Mouse (Mus musculus) right cerebral cortex, postnatal 14 days (tissue): ENCODE data around the gene Lamtor4.
"Not testable (repeated sequence)": the region's sequence is repeated elsewhere in the genome, so short reads cannot be mapped to it uniquely, and the experiment has no call there.

ENCODE experiments used
- DNase-seq: peaks from one replicate; pipeline ENCODE4 v3.0.0; 2022

The Lamtor4 gene

DNA sequence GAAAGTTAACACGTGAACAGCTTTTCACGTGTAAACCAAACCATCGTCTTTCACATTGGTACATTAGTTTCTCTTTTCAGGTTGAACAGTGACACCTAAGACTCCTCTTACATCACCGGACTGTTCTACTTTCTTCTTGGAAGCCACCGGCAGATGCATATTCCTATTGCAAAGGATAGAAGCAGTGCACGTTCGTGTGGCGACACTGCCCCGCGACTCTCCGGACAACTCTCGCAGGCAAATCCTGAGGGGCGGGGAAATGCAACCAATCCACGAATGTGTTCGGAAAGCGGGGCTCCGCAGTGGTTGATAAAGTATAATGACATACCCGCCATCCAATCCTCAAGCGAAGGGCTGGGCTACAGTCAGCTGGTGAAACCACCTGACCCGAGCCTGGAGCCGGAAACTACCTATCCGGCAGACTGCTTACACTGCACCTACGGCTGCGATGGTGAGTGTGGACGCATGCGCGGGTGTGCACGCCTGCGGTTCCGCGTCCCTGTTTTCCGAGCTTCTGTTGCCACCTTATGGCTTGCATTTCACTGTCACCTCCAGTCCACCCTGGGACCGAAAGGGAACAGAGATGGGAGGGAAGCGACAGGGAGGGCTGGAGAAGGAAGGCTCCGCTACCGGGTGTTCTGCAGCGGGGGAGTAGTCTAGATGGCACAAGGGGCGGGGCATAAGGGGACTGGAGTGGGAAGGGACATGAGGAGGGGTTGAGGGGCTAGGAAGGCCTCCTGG, at the start of gene Lamtor4:
Lamtor4 (plus strand) TSS at position 130 of the 741 bp plus-strand sequence.
- DNase-seq = peak; percentile 93

DNA sequence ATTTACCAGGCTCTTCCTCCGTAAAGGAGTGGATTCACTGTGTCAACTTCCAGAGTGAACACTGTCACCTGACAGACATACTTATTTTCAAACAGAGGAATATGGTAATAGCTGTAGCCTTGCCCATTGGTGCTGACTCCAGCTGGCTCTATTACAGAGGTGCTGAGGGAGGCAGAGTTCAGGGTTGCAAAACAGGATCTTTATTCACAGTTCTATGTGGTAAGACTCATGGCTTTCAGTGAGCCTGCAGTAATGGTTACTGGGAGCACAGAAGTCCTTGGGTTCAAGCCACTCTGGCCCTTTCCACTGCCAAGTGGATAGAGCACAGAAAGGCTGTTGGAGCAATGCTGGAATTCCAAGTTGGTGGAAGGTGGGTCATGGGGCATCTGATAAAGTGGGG, 48.0 kb upstream of the Lamtor4 start:
- no peak for DNase-seq

DNA sequence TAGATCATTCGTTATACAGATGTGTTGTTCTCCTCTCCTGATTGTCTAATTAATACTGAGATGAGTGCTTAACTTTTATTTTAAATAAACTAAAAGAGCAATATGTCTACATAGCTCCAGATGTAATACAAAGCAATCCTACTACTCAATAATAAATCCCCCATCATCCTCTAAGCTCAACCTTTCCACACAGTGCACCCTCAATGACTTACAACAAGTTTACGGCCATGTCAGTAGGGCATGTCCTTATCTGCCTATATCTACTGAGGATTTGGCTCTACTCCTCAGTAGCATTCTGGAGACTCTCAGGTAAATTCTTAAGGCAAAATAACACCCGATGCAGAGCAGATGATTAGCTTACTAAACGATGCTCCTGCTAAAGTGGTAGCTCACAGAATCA, 47.4 kb upstream of the Lamtor4 start:
- no peak for DNase-seq

DNA sequence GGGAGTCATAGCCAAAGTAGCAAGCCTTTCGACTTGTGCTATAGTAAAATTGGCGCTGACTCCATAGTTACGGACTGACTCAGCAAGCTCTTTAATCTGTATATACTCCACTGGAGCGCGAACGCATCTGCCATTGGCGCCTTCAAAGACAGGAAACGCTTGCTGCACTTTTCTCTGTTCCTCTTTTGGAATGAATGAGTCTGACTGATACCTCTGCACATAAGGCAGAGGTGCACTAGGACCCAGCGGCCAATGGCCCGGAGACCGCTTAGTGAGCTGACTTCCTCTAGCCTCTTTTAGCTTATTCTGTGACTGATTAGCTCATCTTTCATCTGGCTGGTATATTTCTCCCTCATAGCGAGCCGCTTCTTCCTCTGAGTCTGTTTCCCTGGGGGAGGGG, 38.6 kb upstream of the Lamtor4 start:
- DNase-seq = not testable (repeated sequence)

DNA sequence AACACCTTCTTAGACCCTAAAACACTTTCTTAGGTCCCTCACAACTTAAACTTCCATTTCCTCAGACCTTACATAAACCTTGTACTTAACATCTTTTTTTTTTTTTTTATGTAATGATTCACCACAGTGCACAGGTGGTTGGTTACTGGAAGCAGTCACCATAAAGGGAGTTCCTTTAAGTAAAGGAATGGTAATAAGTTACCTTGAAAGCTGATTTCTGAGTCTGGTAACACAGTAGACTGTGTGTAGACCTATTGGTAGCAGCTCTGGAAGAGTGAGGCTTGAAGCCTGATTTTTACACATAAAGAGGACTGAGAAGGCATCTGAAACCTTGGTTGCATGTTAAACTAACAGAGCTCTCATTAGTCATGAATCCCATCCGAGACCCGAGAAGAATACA, 35.4 kb upstream of the Lamtor4 start:
- no peak for DNase-seq

DNA sequence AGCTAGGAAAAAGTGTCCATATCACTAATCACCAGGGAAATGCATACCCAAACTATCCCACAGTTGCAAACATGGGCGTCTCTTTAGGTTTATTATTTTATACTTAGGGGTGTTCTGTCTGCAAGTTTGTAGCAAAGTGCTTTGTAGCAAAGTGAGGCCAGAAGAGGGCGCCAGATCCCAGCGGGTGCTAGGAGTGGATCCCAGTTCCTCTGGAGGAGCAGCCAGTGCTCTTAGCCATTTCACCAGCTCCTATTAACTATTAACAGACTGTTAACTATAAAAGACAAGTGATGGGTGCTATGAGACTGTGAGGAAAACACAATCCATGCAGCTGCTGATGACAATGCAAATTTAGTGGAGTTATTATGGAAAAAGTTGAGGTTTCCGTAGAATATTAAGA, 33.2 kb upstream of the Lamtor4 start:
- DNase-seq = peak; percentile 95

DNA sequence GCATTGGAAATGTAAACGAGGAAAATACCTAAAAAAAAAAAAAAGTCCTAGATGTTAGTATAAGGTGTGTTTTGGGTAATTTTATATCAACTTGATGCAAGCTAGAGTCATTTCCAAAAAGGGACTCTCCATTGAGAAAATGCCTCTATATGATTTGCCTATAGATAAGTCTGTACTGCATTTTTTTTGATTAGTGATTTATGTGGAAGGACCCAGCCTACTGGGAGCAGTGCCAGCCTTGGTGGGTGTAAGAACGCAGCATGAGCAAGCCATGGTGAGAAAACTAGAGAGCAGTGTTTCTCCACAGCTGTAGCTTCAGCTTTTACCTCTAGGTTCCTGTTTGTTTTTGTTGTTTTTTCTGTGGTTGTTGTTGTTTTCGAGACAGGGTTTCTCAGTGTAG, 32.0 kb upstream of the Lamtor4 start:
- DNase-seq = peak; percentile 10

DNA sequence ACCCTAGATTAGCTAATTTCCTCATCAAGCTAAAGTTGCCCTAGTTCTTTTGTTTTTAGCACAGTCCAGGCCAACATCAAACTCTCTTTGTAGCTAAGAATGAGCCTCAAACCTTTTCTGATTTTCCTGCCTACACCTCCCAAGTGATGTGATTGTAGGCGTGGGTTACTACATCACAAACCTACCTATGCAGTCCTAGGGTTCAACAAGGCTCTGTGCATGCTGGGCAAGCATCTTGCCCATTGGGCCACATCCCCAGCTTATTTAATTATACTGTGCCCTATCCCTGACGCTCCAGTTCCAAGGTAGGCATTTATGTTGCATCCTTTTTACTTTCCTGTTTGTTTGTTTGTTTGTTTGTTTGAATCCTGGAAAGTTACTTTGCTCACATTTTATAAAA, 29.6 kb upstream of the Lamtor4 start, which contains the start of gene Nxpe5:
Nxpe5 (plus strand) TSS at position 199 of the 400 bp plus-strand sequence.
- DNase-seq = no peak

DNA sequence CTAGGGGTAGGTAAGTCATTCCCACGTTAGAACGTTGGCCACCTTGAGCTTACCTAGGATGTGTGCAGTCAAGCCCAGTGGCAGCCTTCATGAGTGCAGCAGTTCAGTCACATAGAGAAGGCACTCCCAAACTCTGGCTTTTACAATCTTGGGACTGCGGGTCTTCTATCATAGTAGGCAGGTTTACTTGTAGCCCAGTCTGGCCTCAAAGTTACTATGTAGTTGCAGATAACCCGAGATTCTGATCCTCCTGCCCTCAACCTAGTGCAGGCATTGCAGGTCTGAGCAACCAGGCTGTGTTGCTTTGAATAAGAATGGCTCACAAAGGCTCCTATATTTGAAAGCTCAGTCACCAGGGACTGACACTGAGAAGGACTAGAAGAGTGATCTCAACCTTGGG, 28.8 kb upstream of the Lamtor4 start:
- no peak for DNase-seq

DNA sequence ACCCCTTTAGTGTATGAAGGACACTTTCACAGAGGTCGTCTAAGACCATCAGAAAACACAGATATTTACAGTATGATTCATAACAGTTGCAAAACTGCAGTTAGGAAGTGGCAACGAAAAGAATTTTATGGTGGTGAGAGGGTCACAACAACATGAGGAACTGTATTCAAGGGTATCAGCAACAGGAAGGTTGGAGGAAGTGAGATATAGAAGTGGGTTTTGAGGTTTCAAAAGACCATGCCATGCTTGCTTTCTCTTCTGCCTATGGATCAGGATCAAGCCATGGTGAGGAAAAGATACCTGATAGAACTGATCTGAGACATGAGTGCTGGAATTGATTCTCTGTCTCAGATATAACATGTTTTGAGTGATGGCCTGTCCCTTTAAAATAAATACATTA, 27.9 kb upstream of the Lamtor4 start:
- DNase-seq = no peak

DNA sequence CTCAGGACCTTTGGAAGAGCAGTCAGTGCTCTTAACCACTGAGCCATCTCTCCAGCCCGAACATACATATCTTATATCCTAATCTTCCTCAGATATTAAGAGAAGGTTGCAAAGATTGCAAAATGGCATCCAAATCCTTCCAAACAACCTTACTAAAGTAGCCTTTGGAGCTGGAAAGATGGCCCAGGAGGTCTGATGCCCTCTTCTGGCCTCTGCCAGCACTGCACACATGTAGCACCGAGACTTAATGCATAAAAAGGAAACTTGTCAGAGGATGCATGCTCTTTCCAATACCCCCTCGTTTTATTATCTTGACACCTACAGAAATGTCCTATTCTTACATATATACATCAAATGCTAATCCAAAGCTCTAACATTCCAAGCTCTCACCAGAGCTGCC, 27.3 kb upstream of the Lamtor4 start:
- DNase-seq = peak; percentile 38

DNA sequence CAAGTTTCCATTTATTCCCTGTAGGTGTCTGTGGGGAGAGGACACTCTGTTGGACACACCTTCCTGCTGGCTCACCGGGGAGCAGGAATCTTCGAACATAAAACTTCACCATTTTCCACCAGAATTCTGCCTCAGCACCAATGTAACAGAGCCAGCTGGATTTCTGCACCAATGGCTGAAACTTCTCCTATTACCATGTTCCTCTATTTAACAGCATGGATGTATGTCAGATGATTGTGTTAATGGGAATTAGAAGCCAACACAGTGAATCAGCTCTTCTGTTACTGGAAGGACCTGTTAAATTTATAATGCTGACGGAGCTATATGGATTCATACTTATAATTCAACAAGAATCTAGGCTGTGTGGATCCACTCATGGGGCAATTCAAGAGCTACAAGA, 25.8 kb upstream of the Lamtor4 start:
- no peak for DNase-seq

DNA sequence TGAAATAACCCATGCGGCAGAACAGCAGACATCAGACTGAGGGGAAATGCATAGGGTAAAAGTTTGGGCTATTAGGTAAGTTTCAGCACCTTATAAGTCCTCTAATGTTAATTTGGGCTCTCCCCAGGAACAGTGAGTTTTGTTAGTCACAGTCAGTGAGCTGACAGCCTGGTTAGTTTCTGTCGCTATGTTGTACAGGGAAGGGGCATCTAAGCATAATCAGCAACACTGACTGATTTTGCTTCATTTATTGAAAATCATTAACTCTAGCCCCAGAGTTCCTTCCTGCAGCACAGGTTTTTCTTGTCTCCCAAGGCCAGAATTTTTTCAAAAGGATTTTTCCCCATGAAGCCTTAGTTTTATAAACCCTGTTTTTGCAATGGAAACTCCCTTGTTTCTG, 21.5 kb upstream of the Lamtor4 start:
- DNase-seq = no peak

DNA sequence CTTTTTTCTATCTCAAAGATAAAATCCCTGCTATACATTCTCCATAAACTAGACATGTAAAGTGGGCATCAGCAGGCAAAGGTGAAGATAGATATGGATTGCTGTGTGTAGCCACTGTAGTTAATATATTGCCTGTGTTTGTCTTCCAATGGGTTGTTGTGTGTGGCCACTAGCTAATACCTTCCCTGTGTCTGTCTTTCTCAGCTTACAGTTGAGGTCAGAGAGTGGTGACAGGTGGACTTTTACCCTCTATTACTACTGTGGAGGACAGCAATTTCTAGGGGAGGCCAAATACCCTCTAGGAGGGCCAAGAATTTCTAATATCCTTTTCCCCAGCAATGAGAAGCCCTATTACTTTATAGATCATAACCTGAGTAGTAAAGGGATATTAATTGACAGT, 21.1 kb upstream of the Lamtor4 start:
- no peak for DNase-seq

DNA sequence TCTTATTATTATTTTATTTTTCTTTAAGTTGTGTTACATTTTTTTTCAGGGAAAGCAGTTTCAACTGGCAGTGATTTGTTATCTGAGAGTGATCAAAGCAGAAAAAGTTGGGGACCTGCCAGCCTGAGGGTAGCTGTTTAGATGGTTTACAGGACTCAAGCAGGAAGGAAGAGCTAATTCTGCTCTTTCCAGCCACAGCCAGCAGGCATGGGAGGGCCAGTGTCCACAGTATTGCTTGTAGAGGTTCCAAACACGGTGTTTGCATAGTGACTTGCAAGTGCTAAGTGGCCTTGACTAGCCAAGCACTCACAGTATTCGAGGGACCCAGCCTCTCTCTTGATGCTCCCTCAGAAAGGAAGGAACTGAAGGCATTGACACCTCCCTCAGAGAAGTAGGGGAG, 13.8 kb upstream of the Lamtor4 start:
- no peak for DNase-seq

DNA sequence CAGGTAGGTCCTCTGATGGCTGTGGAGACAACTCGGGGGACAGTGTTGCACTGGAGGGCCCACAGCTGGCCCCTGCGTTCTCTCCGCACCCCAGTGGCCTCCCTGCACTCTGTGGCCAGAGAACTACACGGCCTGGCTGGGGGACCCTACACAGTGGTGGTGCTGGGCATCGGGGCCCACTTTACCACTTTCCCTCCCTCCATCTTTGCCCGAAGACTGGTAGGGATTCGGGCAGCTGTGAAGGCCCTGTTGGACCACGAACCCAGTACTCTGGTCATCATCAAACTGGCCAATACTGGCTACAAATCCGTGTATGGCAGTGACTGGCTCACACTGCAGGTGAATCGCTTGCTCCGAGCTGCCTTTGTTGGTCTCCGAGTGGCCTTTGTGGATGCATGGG, 4.1 kb upstream of the Lamtor4 start:
- DNase-seq = no peak

DNA sequence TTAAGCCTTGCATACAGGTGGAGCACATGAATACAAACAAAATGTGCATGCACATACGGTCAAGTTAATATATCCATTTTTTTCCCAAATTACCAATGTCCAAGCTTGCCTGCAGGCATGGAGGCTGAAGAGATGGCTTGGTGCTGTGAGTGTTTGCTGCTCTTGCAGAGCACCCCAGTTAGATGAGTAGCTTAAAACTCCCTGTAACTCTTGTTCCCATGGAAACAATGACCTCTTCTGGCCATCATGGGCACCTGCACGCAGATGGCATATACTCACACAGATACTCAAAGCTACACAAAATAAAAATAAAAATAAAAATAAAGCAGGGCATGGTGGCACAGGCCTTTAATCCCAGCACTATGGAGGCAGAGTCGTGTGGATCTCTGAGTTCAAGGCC, 2.2 kb upstream of the Lamtor4 start:
- no peak for DNase-seq

DNA sequence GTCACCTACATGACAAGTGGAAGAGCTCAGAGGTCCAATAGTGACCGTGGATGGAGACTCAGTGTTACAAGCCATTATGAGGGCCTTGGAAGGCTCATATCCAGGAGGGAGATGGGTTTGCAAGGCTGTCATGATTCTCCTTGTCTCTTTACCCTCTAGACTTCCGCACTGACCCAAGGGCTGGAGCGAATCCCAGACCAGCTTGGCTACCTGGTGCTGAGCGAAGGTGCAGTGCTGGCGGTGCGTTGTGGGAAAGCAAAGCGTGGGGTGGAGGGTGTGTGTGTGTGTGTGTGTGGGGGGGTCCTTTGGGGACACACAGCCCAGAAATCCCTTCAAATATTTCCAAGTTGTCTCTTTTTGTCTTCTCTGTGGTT, 799 bp downstream of the Lamtor4 start:
- DNase-seq = no peak

DNA sequence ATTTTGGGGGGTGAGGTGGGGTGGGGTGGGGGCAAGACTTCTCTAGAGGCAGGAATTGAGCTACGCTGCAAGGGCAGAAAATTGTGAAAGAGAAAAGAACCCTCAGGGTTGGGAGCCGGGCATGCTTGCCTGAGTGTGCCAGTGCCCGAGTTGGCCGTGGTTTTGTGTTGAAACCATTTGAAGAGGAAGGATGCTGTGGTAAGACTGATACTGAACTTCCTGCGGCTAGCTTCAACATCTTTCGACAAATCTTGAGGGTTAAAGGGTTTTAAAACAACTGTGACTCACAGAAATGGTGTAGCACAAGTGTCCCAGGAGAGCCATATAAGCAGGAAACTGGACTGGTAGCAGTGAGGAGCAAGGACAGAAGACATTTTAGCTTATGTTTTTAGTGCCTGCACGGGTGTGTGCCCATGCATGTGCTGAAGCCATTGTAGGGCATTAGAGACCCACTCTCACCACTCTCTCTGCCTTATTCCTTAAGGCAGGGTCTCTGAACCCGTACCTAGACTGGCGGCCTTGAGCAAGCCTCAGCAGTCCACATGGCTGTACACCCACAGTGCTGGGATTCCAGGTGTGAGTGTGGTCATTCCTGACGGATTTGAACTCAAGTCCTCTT, 1.8 kb downstream of the Lamtor4 start:
- no peak for DNase-seq

DNA sequence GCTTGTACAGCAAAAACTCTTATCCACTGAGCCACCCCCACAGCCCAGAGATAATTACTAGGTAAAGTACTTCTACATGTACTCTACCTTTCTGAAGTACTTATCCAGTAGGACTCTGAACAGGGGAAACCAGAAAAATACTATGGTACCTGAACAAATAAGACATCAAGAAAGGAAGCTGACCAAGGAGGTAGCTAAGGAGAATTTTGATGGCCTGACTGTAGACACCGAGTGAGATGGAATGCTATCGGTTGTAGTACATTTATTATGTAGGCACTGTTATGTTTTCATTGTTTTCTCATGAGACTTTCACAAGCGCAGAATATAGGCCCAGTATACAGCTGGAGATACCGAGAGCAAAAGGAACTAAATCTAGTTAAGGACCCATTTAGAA, 2.3 kb downstream of the Lamtor4 start:
- no peak for DNase-seq

DNA sequence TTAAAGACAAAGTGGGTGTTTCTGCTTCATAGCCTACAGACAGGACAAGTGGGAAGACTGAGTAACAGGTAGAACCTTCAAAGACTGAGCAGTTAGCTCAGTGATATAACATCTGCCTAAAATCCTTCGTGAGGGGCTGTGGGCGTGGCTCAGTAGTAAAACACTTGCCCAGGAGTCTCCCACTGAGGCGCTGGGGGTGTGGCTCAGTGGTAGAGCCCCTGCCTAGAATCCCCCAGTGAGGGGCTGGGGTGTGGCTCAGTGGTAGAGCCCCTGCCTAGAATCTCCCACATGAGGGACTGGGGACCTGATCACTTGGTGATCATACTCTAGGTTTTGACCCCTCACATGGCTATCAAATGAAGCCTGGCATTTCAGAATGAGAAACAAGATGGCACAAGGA, 2.8 kb downstream of the Lamtor4 start:
- DNase-seq = no peak

DNA sequence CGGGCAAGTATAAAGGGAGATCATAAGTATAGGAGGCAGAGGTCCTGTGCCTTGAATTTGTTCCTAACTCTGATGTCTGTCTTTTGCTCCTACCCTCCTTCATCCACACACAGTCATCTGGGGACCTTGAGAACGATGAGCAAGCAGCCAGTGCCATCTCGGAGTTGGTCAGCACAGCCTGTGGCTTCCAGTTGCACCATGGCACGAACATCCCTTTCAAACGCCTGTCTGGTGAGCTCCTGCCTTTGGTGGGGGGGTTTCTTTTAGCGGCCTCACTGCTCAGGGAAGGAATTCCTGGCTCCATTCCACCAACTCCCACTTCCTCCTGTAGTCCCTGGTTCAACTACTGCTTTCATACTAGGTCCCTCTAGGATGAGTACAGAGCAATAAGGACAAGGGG, 3.3 kb downstream of the Lamtor4 start:
- no peak for DNase-seq

DNA sequence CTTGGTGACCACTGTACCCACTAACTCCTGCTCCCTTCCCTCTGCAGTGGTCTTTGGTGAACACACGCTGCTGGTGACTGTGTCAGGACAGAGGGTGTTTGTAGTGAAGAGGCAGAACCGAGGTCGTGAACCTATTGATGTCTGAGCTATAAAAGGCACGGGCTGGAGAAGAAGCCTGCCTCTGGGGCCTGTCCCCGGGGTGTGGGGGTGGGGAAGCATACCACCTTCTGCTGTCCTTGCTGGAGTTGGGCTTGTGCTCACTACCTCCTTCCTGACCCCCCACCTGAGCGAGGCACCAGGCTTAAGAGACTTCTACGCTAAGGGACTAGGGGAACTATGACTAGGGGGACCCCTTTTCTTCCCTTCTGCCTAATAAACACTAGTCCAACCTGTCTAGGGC, 3.7 kb downstream of the Lamtor4 start:
- no peak for DNase-seq

DNA sequence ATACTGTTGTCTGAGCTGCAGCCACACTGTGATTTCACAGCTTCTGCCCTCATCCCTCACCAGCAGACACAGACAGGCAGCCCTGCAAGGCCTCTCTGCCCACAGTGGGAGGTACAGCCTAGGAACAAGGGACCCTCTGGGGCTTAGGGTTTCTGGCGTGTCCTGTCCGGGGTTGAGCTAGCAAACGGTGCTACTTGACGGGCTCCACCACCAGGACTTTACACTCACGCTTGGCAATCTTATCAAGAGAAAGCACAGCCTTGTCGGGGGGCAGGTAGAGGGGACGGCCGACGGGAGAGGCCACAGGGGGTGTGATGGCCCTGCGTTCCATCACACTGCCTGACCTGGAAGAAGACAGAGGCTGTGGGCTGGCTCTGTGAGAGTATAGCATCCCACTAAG, 4.8 kb downstream of the Lamtor4 start:
- no peak for DNase-seq

DNA sequence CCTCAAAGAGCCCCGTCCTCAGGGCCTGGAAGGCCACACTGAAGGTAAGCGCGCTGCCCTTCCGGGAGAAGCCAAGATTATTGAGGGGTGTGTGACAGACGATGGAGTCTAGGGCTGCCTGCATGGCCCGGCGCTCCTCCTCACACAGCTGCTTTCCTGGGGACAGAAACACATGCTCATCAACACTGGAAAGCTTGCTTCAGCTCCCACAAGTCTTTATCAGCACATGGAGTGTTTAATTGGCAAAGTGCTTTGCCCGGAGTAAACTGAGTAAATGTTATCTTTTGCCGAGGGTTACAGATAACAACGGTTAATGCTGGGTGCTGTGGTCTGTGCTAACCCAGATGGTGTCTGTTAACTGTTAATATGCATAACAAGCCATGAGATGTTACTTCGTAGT, 5.6 kb downstream of the Lamtor4 start:
- DNase-seq = no peak
